Mouse (Mus musculus) cerebellum, adult 9-10 months (tissue): Measurements from ENCODE around the gene Zbtb7a.
A peak's percentile ranks its signal among the peaks of the same experiment; 100 is the strongest.

Experiments
- DNase-seq: peaks from one replicate; pipeline ENCODE4 v3.0.0; 2022

Zbtb7a gene

GRCm38 (mm10) chr10:81140005-81140404 is 5.0 kb downstream of the Zbtb7a start:
- peak; percentile 77 for DNase-seq

- DNase-seq, result peak; percentile 66
These were observed 5.9 kb downstream of the Zbtb7a start for GRCm38 (mm10) chr10:81140717-81141454.

GRCm38 (mm10) chr10:81141455-81142210 is 6.6 kb downstream of the Zbtb7a start:
- peak; percentile 66 for DNase-seq

GRCm38 (mm10) chr10:81142551-81142981 is 7.5 kb downstream of the Zbtb7a start:
- peak; percentile 74 for DNase-seq

GRCm38 (mm10) chr10:81143157-81143633 is 8.2 kb downstream of the Zbtb7a start:
- DNase-seq, result peak; percentile 82

- no peak for DNase-seq
These were observed 8.9 kb downstream of the Zbtb7a start for GRCm38 (mm10) chr10:81143845-81144437.

- DNase-seq, result no peak
These were observed 9.6 kb downstream of the Zbtb7a start for GRCm38 (mm10) chr10:81144667-81145066.

GRCm38 (mm10) chr10:81145307-81145706 is 10.3 kb downstream of the Zbtb7a start:
- no peak for DNase-seq

- DNase-seq, result no peak
These were observed 10.8 kb downstream of the Zbtb7a start for GRCm38 (mm10) chr10:81145778-81146177.

- DNase-seq, result no peak
These were observed 11.3 kb downstream of the Zbtb7a start for GRCm38 (mm10) chr10:81146296-81146695.

GRCm38 (mm10) chr10:81151261-81151660 is 16.2 kb downstream of the Zbtb7a start:
- no peak for DNase-seq

- DNase-seq, result no peak
These were observed 17.6 kb downstream of the Zbtb7a start for GRCm38 (mm10) chr10:81152609-81153008.

GRCm38 (mm10) chr10:81154313-81154712 is 19.3 kb downstream of the Zbtb7a start:
- no peak for DNase-seq

- no peak for DNase-seq
These were observed 19.7 kb downstream of the Zbtb7a start for GRCm38 (mm10) chr10:81154736-81155135.

- DNase-seq, result no peak
These were observed 26.7 kb downstream of the Zbtb7a start for GRCm38 (mm10) chr10:81161602-81162317.

GRCm38 (mm10) chr10:81162318-81162652 is 27.3 kb downstream of the Zbtb7a start:
- no peak for DNase-seq

GRCm38 (mm10) chr10:81165118-81165517 is 30.1 kb downstream of the Zbtb7a start:
- DNase-seq, result peak; percentile 81

- DNase-seq, result peak; percentile 100
These were observed 32.4 kb downstream of the Zbtb7a start, which contains the start of gene Pias4 for GRCm38 (mm10) chr10:81167200-81168086. Gene Pias4, minus strand, starts transcription at chr10:81167923.

- no peak for DNase-seq
These were observed 33.0 kb downstream of the Zbtb7a start for GRCm38 (mm10) chr10:81168087-81168431.

- peak; percentile 86 for DNase-seq
These were observed 33.7 kb downstream of the Zbtb7a start for GRCm38 (mm10) chr10:81168521-81169244.

- peak; percentile 63 for DNase-seq
These were observed 34.4 kb downstream of the Zbtb7a start for GRCm38 (mm10) chr10:81169411-81169900.
